Mouse (Mus musculus) lung, postnatal 0 days (tissue): ENCODE results near the gene Zfp566. TPM values are rescaled to one million over a fixed set of nuclear protein-coding genes. Genes with fewer than 3 reads are reported as not detected.

Source experiments
- ATAC-seq: fragments of 200-750 bp; cut with Nextera tagmentation; 2 replicates; pipeline ENCODE4 v1.8.0; 2017; ENCODE audit warnings: moderate library complexity
- DNase-seq: peaks from one replicate; pipeline ENCODE4 v3.0.0-alpha.2; 2016; ENCODE audit warnings: low spot score
- H3K27ac ChIP-seq: fragments of 300-500 bp; sonication (generic); 2 replicates; pipeline ENCODE4 v1.5.1; 2014; ENCODE audit warnings: antibody characterized with exemption, mild to moderate bottlenecking, low read length, mixed read lengths
- H3K27me3 ChIP-seq: fragments of 300-500 bp; sonication (generic); replicated peaks from 2 replicates; pipeline ENCODE4 v1.6.1; 2014; ENCODE audit warnings: low read length, mixed read lengths; ENCODE audit not compliant: insufficient read depth
- H3K36me3 ChIP-seq: fragments of 300-500 bp; sonication (generic); 2 replicates; pipeline ENCODE4 v1.6.1; 2014; ENCODE audit warnings: low read length, mixed read lengths; ENCODE audit not compliant: insufficient read depth
- H3K4me1 ChIP-seq: fragments of 300-500 bp; sonication (generic); 2 replicates; pipeline ENCODE4 v1.6.1; 2014; ENCODE audit warnings: antibody characterized with exemption, low read depth, low read length, mixed read lengths; ENCODE audit not compliant: insufficient read depth
- H3K4me2 ChIP-seq: fragments of 300-500 bp; sonication (generic); replicated peaks from 2 replicates; pipeline ENCODE4 v1.6.1; 2014; ENCODE audit warnings: low read depth, mild to moderate bottlenecking, low read length, moderate library complexity, mixed read lengths
- H3K4me3 ChIP-seq: fragments of 300-500 bp; sonication (generic); 2 replicates; pipeline ENCODE4 v1.5.1; 2014; ENCODE audit warnings: low read depth, low read length
- H3K9ac ChIP-seq: fragments of 300-500 bp; sonication (generic); replicated peaks from 2 replicates; pipeline ENCODE4 v1.6.1; 2014; ENCODE audit warnings: low read depth, mild to moderate bottlenecking
- H3K9me3 ChIP-seq: fragments of 300-500 bp; sonication (generic); 2 replicates; pipeline ENCODE4 v1.6.1; 2016; ENCODE audit warnings: low read length, mixed read lengths
- CTCF ChIP-seq: IDR thresholded peaks from 2 replicates; pipeline ENCODE4 v1.5.1; 2016; ENCODE audit warnings: antibody characterized with exemption, mild to moderate bottlenecking
- EP300 ChIP-seq: IDR thresholded peaks from 2 replicates; pipeline ENCODE4 v1.6.1; 2016; ENCODE audit warnings: antibody characterized with exemption, mild to moderate bottlenecking, control low read depth
- WGBS: fragments of 180-500 bp; shearing (Covaris S2); extraction: QIAGEN DNeasy Blood & Tissue Kit; methylation state at CpG from one replicate; pipeline ENCODE4 v1.1.7; 2014; 5-methylcytosine and 5-hydroxymethylcytosine counted together
- polyA plus RNA-seq: library from polyadenylated mRNA; unstranded; fragments of >200 nt; fragmentation: Nextera tagmentation; extraction: Ambion mirVana; gene quantifications from 2 replicates; pipeline ENCODE4 v1.2.1, GENCODE M21; 2015

Gene Zfp566
- polyA plus RNA-seq, 1 experiment from 2014 or later: 4.8 TPM

GRCm38 (mm10) chr7:30116076-30116475 lies 25.7 kb upstream of the Zfp566 start:
- Histone ChIP-seq H3K4me1 (no peaks in the 10 kb centered on the region), H3K9ac (no peak overlapping the region), H3K27me3 (no peaks in the 10 kb centered on the region), H3K4me3 (no peak overlapping the region), H3K4me2 (no peak overlapping the region), H3K36me3 (no peaks in the 10 kb centered on the region), H3K27ac (no peak overlapping the region), H3K9me3 (no peaks in the 10 kb centered on the region)
- no peak for ATAC-seq
- no peak for DNase-seq
- TF ChIP-seq EP300: no peak
- TF ChIP-seq CTCF: no peak
- 91% methylated on average over 5 of the region's 5 CpGs for WGBS

GRCm38 (mm10) chr7:30099297-30099696 lies 9.0 kb upstream of the Zfp566 start:
- Histone ChIP-seq H3K4me2 (no peak overlapping the region), H3K9me3 (peaks cover 9% of the 10 kb centered on the region; the same call in 1 of the 2 replicates), H3K27me3 (no peaks in the 10 kb centered on the region), H3K4me3 (no peak overlapping the region), H3K36me3 (peaks cover 18% of the 10 kb centered on the region), H3K27ac (no peak overlapping the region), H3K4me1 (no peaks in the 10 kb centered on the region), H3K9ac (no peak overlapping the region)
- TF ChIP-seq EP300 (no peak), CTCF (no peak)
- 80% methylated on average over 13 of the region's 13 CpGs for WGBS
- DNase-seq: no peak
- no peak for ATAC-seq

DNA sequence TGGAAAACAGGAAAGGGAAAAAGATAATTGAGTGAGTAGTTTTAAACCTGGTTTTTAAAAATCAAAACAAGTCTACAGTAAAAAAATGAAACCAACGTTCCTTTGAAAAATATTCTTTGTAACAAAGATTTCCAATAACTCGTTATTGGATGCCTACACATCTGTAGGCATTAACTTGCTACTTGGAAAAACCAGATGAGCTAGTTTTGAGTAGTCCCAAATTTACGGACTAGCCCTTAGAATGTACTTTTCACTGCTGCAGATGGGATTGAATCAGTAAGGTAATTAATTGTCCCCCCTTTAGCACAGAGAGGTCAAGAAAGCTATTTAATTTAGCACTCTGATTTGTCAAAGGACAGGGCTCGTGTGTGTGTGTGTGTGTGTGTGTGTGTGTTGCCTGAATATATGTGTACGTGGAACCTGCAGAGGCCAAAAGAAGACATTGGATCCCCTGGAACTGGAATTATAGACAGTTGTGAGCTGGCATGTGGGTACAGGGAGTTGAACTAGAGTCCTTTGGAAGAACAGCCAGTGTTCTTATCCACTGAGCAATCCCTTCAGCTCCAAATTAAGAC lies 5.3 kb upstream of the Zfp566 start:
- Histone ChIP-seq H3K4me1 (no peaks in the 10 kb centered on the region), H3K9ac (peak overlapping the region; percentile 75; the same call in 1 of the 2 replicates), H3K27me3 (no peaks in the 10 kb centered on the region), H3K9me3 (no peaks in the 10 kb centered on the region), H3K4me2 (peak overlapping the region; percentile 58), H3K4me3 (peak overlapping the region; percentile 76), H3K27ac (peak overlapping the region; percentile 93; the same call in 1 of the 2 replicates), H3K36me3 (no peaks in the 10 kb centered on the region)
- 5% methylated on average over 5 of the region's 5 CpGs for WGBS
- ATAC-seq (no peak), DNase-seq (no peak)
- TF ChIP-seq CTCF (no peak), EP300 (no peak; the same call in 1 of the 2 replicates)

DNA sequence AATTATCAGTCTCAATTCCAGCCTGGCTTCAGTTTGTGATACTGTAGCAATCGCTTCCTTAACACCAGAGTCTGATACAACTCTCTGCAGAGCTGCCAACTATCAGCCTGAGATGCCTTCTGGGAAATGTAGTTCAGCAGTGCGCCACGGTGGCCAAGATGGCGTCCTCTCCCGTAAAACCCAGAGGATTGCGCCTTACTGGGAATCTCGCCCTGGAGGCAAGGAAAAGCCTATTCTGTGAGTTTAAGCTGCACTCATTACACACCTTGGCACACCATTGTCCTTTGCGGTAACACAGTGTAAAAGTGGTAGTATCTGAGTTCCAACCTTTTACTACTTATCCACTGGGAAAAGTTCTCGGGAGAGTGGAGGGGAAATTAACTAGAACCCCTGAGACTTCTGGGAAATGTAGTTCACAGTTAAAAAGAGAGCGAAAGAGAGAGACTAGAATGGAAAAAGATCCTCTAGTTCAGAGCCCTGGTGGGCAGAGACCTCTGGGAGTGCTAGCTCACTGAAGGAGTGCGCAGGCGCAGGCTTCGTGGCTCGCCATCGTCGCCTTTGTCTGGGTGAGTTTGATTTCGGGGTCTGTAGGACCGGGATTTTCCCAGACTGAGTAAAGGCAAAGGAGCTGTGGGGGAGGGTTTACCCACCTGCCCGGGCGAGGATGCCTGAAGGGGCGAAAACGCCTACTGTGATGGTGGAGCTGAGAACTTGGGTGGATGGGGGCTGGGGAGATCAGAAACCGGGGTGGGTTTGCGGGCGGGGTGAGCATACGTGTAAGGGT lies 4.5 kb upstream of the Zfp566 start, which contains the start of gene Zfp260:
Gene Zfp260 (plus strand): TSS at position 132 of the 784 bp plus-strand sequence.
- under 1% methylated on average over 26 of the region's 26 CpGs for WGBS

DNA sequence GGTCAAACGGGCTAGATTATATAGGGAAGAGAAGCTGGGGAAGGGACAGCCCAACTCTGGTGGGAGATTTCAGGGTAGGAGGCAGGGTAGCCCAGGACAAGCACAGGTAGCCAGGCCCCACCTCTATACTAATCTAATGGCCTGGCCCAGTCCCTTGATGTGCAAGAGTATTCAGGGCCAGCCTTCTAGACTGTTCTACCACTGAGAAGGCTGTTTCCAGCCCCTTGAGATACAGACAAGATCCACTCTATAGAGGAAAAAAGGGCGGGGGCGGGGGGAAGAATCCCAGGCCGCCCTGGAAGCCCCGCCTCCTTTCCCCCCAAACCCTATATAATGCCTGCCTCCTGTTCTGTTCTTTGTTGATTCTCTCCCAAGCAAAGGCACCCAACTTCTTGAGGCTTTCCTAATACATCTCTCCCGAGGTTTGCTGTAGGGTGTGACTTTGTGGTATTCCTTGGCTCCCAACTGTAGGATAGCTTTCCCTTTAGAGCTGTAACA lies 3.6 kb upstream of the Zfp566 start:
- peak overlapping the region; percentile 58 for H3K4me2 ChIP-seq
- H3K36me3 ChIP-seq: no peaks in the 10 kb centered on the region
- no peak overlapping the region for H3K27ac ChIP-seq
- H3K9me3 ChIP-seq: no peaks in the 10 kb centered on the region
- ATAC-seq: no peak
- no peak overlapping the region for H3K4me3 ChIP-seq
- no peak overlapping the region for H3K9ac ChIP-seq
- 67% methylated on average over 6 of the region's 6 CpGs for WGBS
- TF ChIP-seq EP300 (no peak), CTCF (no peak)
- H3K4me1 ChIP-seq: 0 out of 2 replicates have a peak, but pooled peaks cover 3% of the 10 kb centered on the region
- DNase-seq: no peak
- H3K27me3 ChIP-seq: no peaks in the 10 kb centered on the region

More for the DNA sequence above, 4.5 kb upstream of the Zfp566 start, which contains the start of gene Zfp260:
- no peaks in the 10 kb centered on the region for H3K36me3 ChIP-seq
- H3K27me3 ChIP-seq: no peaks in the 10 kb centered on the region
- ATAC-seq: peak; percentile 86
- DNase-seq: peak; percentile 99
- TF ChIP-seq CTCF (peak; percentile 38), EP300 (peak; percentile 49; the same call in 1 of the 2 replicates)
- H3K4me2 ChIP-seq: peak within 1 kb of the TSS; percentile 58
- no peaks in the 10 kb centered on the region for H3K4me1 ChIP-seq
- no peaks in the 10 kb centered on the region for H3K9me3 ChIP-seq
- peak within 1 kb of the TSS; percentile 93 for H3K27ac ChIP-seq
- peak within 1 kb of the TSS; percentile 76 for H3K4me3 ChIP-seq
- peak within 1 kb of the TSS; percentile 75 for H3K9ac ChIP-seq

- Histone ChIP-seq H3K4me2 (no peak overlapping the region), H3K4me3 (no peak overlapping the region), H3K4me1 (0 out of 2 replicates have a peak, but pooled peaks cover 3% of the 10 kb centered on the region), H3K27me3 (no peaks in the 10 kb centered on the region), H3K36me3 (no peaks in the 10 kb centered on the region), H3K27ac (no peak overlapping the region), H3K9me3 (no peaks in the 10 kb centered on the region), H3K9ac (no peak overlapping the region)
- ATAC-seq: no peak
- no peak for TF ChIP-seq CTCF
- TF ChIP-seq EP300: no peak
- 75% methylated on average over 9 of the region's 9 CpGs for WGBS
- DNase-seq: no peak
Observed at GRCm38 (mm10) chr7:30092666-30093065, 2.3 kb upstream of the Zfp566 start.
